ENCODE assay signal across 8 mouse cellular contexts in the genomic region with DNA sequence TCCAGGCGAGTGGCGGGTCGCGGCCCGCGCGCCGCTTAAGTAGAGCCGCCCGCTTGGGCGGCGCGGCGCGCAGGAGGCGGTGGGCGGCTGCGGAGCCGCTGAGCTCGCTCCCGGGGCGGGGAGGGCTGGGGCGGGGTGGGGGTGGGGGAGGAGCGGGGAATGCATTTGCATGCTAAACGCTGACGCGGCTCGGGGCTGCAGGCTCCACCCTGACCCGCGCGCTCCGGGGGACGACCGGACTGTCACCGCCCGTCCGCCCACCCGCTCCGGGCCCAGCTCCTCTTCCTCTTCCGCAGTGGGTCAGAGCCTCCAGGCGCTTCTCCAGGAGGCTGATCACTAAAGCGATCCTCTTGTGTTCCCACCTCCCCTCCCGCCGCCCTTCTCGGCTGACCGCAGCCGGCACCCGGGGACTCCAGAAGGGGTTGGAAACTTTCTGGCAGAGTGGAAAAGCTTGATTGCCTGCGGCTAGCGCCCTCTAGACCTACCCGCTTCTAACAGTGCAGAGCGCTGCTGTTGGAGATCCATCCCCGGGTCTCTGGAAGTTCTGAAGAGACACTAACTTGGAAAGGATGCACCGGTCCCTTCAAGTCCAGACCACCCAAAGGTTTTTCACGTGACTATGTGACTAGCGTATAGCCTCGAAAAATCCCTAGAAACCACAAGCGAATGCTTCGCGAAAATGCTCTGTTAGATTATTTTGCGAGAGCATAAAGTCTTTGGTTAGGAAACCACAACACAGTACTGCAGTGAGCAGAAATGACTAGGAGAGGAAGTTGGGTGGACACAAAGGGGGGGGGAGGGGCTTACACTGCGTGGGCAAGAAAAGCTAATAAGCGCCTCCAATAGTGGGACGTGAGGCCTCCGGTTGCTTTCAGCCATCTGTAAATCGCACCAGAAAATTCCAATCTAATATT. TPM values are rescaled to one million over a fixed set of nuclear protein-coding genes. Genes with fewer than 3 reads are reported as not detected.
DNase-seq lines count a peak whose midpoint lies in the region; ATAC-seq and TF ChIP-seq lines count a peak whose summit lies in the region.

A gene (minus strand): TSS at position 11 of the 914 bp plus-strand sequence.

- H3K4me3 ChIP-seq in limb, embryonic 14.5 days (replicated peaks; ENCODE audit: low read length) = peak within 1 kb of the TSS; percentile 80
- H3K4me3 ChIP-seq in midbrain, embryonic 15.5 days = peak within 1 kb of the TSS; percentile 71

- no peaks in the 10 kb centered on the region for H3K27me3 ChIP-seq in limb, embryonic 14.5 days (ENCODE audit: control insufficient read depth, insufficient read depth, low read length)
- H3K27me3 ChIP-seq in midbrain, embryonic 15.5 days (replicated peaks) = no peaks in the 10 kb centered on the region

- peak within 1 kb of the TSS; percentile 89 for H3K9ac ChIP-seq in limb, embryonic 14.5 days (ENCODE audit: low read depth, low read length, severe bottlenecking)
- H3K9ac ChIP-seq in midbrain, embryonic 15.5 days = peak within 1 kb of the TSS; percentile 68

- peak; percentile 77 for DNase-seq in layer of hippocampus, adult 11-12 months (ENCODE audit: low spot score)
- DNase-seq in layer of hippocampus, adult 9-10 months (ENCODE audit: low spot score) = no peak
- peak; percentile 91 to 92 for DNase-seq in heart, adult 9 months (ENCODE audit: low spot score in 2 of 2)
- DNase-seq in kidney, adult 8-10 months = peak; percentile 84 to 87
- DNase-seq in limb, embryonic 14.5 days (ENCODE audit: low spot score) = peak; percentile 91
- peak; percentile 88 to 90 for DNase-seq in spleen, adult 18-20 months

- peak; percentile 47; the same call in 1 of the 2 replicates for TF ChIP-seq POLR2A in limb, embryonic 14.5 days (IDR thresholded peaks at IDR 0.05; ENCODE audit: borderline replicate concordance, extremely low read depth, insufficient read depth, insufficient read length)

- peak within 1 kb of the TSS; percentile 93 for H3K27ac ChIP-seq in limb, embryonic 14.5 days (replicated peaks; ENCODE audit: low read depth, low read length)
- H3K27ac ChIP-seq in midbrain, embryonic 15.5 days = peak within 1 kb of the TSS; percentile 81

- H3K9me3 ChIP-seq in limb, embryonic 14.5 days (ENCODE audit: control insufficient read depth, low read length) = no peaks in the 10 kb centered on the region
- H3K9me3 ChIP-seq in midbrain, embryonic 15.5 days = no peaks in the 10 kb centered on the region

- WGBS in limb, embryonic 14.5 days = 2% methylated on average over 48 of the region's 66 CpGs
- 2% methylated on average over 59 of the region's 66 CpGs for WGBS in midbrain, embryonic 15.5 days

- H3K4me2 ChIP-seq in limb, embryonic 14.5 days (replicated peaks; ENCODE audit: low read depth, low read length, severe bottlenecking) = peak within 1 kb of the TSS; percentile 78
- H3K4me2 ChIP-seq in midbrain, embryonic 15.5 days = peak within 1 kb of the TSS; percentile 86

- H3K4me1 ChIP-seq in limb, embryonic 14.5 days (ENCODE audit: control insufficient read depth, insufficient read depth, low read length) = peaks cover 1% of the 10 kb centered on the region
- peaks cover 24% of the 10 kb centered on the region for H3K4me1 ChIP-seq in midbrain, embryonic 15.5 days

- no peak for ATAC-seq in erythroblast, adult 5-6 weeks (replicated peaks; ENCODE audit: low FRiP score, poor library complexity, severe bottlenecking)
- peak; percentile 89 for ATAC-seq in limb, embryonic 14.5 days (ENCODE audit: low FRiP score, low read depth)
- peak; percentile 89 for ATAC-seq in midbrain, embryonic 15.5 days (replicated peaks)

- no peaks in the 10 kb centered on the region for H3K36me3 ChIP-seq in limb, embryonic 14.5 days (ENCODE audit: control insufficient read depth, insufficient read depth, low read length)
- H3K36me3 ChIP-seq in midbrain, embryonic 15.5 days (replicated peaks) = no peaks in the 10 kb centered on the region

RNA-seq across cellular contexts. Expression of the gene that starts here (rescaled TPM):
- total RNA-seq in erythroblast, adult 5-6 weeks (2015; ENCODE audit: low replicate concordance) = 40.2 and 87.6 TPM in 2 replicates
- total RNA-seq in erythroblast, adult 5-6 weeks (2017; ENCODE audit: low replicate concordance) = 21.2 and 30.0 TPM in 2 replicates
- 114 and 148 TPM in 2 replicates for polyA plus RNA-seq in limb, embryonic 14.5 days (2012; rRNA removed)
- 81.4 and 84.3 TPM in 2 replicates for polyA plus RNA-seq in limb, embryonic 14.5 days (2014; fragmentation: Nextera tagmentation; extraction: Ambion mirVana)
- 13.8 and 14.7 TPM in 2 replicates for polyA plus RNA-seq in midbrain, embryonic 15.5 days (2015; fragmentation: Nextera tagmentation; extraction: Ambion mirVana)
